Mouse (Mus musculus): ENCODE measurements around the gene Lurap1. TPM values are rescaled to one million over a fixed set of nuclear protein-coding genes. Genes with fewer than 3 reads are reported as not detected.

The Lurap1 gene
- total RNA-seq, 1 experiment, result 0.49 TPM

DNA sequence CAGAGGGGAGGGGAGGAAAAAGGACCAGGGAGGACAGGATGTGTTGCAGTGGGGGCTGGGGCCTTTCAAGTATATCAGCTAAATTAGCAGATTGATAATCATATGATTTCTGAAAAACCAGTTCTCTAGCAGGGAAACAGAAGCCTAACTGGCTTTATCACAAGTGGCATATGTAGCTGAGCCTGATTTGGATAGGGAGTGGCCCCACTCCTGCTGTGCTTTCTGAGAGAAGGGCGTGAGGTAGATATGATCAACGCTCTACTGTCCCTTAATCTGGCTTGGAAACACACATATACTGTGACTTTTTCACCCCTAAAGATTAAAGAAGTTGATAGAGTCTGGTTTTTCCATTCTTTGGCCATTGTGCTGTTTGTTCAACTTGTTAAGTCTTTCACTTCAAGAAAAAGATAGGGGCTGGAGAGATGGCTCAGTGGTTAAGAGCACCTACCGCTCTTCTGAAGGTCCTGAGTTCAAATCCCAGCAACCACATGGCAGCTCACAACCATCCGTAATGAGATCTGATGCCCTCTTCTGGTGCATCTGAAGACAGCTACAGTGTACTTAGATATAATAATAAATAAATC, 25.2 kb downstream of the Lurap1 start:
- Histone ChIP-seq H3K4me1 (ENCODE audit: control insufficient read depth in 2 of 2, insufficient read depth in 2 of 2, low read length in 2 of 2, poor library complexity in 1 of 2) (peaks cover 0 to 2% of the 10 kb centered on the region in 2 experiments; a peak in 2 of 4 replicates), H3K4me3 (ENCODE audit: insufficient read depth in 1 of 2, low read depth in 1 of 2, low read length in 2 of 2, poor library complexity in 1 of 2, severe bottlenecking in 1 of 2) (no peak overlapping the region), H3K36me3 (ENCODE audit: control insufficient read depth, insufficient read depth, low read length, poor library complexity, severe bottlenecking) (no peaks in the 10 kb centered on the region), H3K9ac (ENCODE audit: insufficient read depth, low read depth, low read length, poor library complexity, severe bottlenecking) (no peak overlapping the region), H3K27ac (ENCODE audit: insufficient read depth, low read depth, low read length, poor library complexity, severe bottlenecking) (no peak overlapping the region), H3K9me3 (ENCODE audit: control insufficient read depth, insufficient read depth, low read depth, low read length) (no peaks in the 10 kb centered on the region)
- in situ Hi-C loops (cut with MboI; ENCODE audit: low sequenced_read_pairs in 2 of 2, unreplicated experiment in 2 of 2), result no loop called here
- DNase-seq (ENCODE audit: low read depth, low spot score), result no peak
- TF ChIP-seq CHD2 (IDR thresholded peaks at IDR 0.05; ENCODE audit: low read depth, low read length) (no peak), HCFC1 (IDR thresholded peaks at IDR 0.05; ENCODE audit: borderline replicate concordance, insufficient read depth, low read length) (no peak), ZNF384 (IDR thresholded peaks at IDR 0.05; ENCODE audit: low read depth, low read length) (no peak), ZC3H11A (IDR thresholded peaks at IDR 0.05; ENCODE audit: borderline replicate concordance, low read depth, low read length) (no peak), MAFK (IDR thresholded peaks at IDR 0.05; ENCODE audit: insufficient read depth, low read depth, low read length) (no peak)

DNA sequence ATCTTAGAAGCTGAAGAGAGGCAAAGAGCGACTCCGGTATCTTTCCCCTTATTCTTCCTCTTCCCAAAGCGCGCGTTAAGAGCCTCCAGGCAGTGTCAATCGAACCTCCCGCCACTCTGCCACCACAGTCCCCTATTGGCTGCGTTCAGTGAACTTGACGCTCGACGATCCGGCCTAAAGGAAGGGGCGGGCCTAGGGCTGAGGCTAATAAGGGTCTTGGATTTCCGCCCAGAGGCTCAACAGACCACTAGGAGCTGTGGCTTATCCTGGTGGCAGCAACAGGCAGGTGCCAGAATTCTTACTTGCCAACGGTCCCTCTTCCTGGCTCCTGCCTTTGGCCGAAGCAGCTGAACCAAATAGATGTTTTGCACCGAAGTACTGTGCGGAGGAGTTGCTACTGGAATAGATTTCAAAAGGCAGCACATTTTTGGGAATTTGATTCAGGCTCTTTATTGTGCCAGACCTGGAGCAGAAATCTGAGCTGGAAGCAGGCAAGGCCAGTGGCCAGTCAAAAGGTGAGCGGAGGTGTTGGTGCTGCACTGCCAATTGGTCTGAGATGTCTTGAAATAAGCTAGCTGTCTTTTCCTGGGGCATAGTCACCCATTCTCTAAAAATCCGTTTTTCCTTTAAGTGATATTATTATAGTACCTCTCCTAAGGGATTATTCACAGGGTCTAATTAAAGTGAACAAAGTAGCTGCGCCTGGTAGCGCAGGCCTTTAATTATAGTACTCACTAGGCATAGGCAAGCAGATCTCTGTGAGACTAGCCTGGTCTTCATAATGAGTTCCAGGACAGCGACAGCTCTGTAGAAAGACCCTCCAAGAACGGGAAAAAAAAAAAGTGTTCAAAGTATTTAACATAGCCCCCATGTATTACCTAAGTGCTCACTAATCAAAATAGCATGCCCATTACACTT, 27.3 kb downstream of the Lurap1 start, which contains the start of the genes Rad54l and Pomgnt1:
Gene Rad54l, minus strand, starts transcription at position 89 of the 918 bp plus-strand sequence.
Gene Pomgnt1, plus strand, starts transcription at position 239 of the 918 bp plus-strand sequence.
- peak; percentile 95 for DNase-seq (ENCODE audit: low read depth, low spot score)
- H3K27ac ChIP-seq (ENCODE audit: insufficient read depth, low read depth, low read length, poor library complexity, severe bottlenecking), result no peak within 1 kb of the TSS; the same call in 1 of the 2 replicates
- H3K4me1 ChIP-seq (ENCODE audit: control insufficient read depth in 2 of 2, insufficient read depth in 2 of 2, low read length in 2 of 2, poor library complexity in 1 of 2), result peaks cover 0 to 2% of the 10 kb centered on the region in 2 experiments; a peak in 2 of 4 replicates
- no peaks in the 10 kb centered on the region for H3K9me3 ChIP-seq (ENCODE audit: control insufficient read depth, insufficient read depth, low read depth, low read length)
- peaks cover 8% of the 10 kb centered on the region; the same call in 1 of the 2 replicates for H3K36me3 ChIP-seq (ENCODE audit: control insufficient read depth, insufficient read depth, low read length, poor library complexity, severe bottlenecking)
- H3K9ac ChIP-seq (ENCODE audit: insufficient read depth, low read depth, low read length, poor library complexity, severe bottlenecking), result peak within 1 kb of the TSS; percentile 93
- H3K4me3 ChIP-seq (ENCODE audit: insufficient read depth in 1 of 2, low read depth in 1 of 2, low read length in 2 of 2, poor library complexity in 1 of 2, severe bottlenecking in 1 of 2), result peak within 1 kb of the TSS; percentile 95
- in situ Hi-C loops (cut with MboI; ENCODE audit: low sequenced_read_pairs in 2 of 2, unreplicated experiment in 2 of 2), result no loop called here
- peak; percentile 75; the same call in 1 of the 2 replicates for TF ChIP-seq HCFC1 (IDR thresholded peaks at IDR 0.05; ENCODE audit: borderline replicate concordance, insufficient read depth, low read length)
- TF ChIP-seq CHD2 (IDR thresholded peaks at IDR 0.05; ENCODE audit: low read depth, low read length), result peak; percentile 80
- TF ChIP-seq ZNF384 (IDR thresholded peaks at IDR 0.05; ENCODE audit: low read depth, low read length), result no peak

DNA sequence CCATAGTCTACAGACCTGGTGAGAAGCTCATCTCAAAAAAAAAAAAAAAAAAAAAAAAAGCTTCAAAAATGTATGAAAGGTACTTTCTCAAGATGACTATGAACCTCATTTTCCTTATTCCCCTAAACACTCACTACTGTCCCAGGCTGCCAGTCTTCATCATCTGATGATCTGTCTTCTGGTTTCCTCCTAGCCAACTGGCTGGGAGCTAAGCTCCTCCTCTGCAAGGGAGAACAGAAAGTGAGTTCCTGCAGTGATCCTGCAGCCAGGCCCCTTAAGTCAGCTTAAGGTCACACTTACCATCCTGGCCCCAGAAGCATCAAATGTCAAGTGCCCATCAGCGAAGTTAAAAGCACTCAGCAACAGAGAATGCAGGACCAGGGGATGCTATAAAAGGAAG, 28.4 kb downstream of the Lurap1 start:
- Histone ChIP-seq H3K27ac (ENCODE audit: insufficient read depth, low read depth, low read length, poor library complexity, severe bottlenecking) (no peak overlapping the region), H3K4me1 (ENCODE audit: control insufficient read depth in 2 of 2, insufficient read depth in 2 of 2, low read length in 2 of 2, poor library complexity in 1 of 2) (peaks cover 0 to under 1% of the 10 kb centered on the region in 2 experiments; a peak in 2 of 4 replicates), H3K4me3 (ENCODE audit: insufficient read depth in 1 of 2, low read depth in 1 of 2, low read length in 2 of 2, poor library complexity in 1 of 2, severe bottlenecking in 1 of 2) (peak overlapping the region; percentile 95), H3K36me3 (ENCODE audit: control insufficient read depth, insufficient read depth, low read length, poor library complexity, severe bottlenecking) (peaks cover 13% of the 10 kb centered on the region), H3K9me3 (ENCODE audit: control insufficient read depth, insufficient read depth, low read depth, low read length) (no peaks in the 10 kb centered on the region), H3K9ac (ENCODE audit: insufficient read depth, low read depth, low read length, poor library complexity, severe bottlenecking) (peak overlapping the region; percentile 93)
- no peak for DNase-seq (ENCODE audit: low read depth, low spot score)
- in situ Hi-C loops (cut with MboI; ENCODE audit: low sequenced_read_pairs in 2 of 2, unreplicated experiment in 2 of 2), result no loop called here
- TF ChIP-seq ZNF384 (IDR thresholded peaks at IDR 0.05; ENCODE audit: low read depth, low read length) (peak; percentile 58), CHD2 (IDR thresholded peaks at IDR 0.05; ENCODE audit: low read depth, low read length) (no peak), ZC3H11A (IDR thresholded peaks at IDR 0.05; ENCODE audit: borderline replicate concordance, low read depth, low read length) (no peak), HCFC1 (IDR thresholded peaks at IDR 0.05; ENCODE audit: borderline replicate concordance, insufficient read depth, low read length) (no peak), MAFK (IDR thresholded peaks at IDR 0.05; ENCODE audit: insufficient read depth, low read depth, low read length) (no peak)

DNA sequence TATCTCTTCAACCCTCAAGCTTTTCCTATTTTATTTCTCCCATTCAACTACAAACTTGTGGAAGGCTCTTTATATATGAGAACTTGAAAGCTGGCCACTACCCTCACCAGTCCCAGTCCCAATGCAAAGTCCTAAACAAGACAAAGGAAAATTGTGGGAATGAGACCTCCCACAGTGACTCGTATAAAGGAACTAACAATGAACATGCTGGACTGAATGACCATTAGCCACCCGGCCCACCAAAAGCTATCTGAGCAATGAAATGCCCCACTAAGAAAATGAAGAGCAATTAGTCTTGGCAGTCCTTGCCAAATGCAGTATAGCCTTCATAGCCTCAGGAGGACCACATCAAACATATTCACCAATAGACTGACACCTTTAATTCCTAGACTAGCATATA, 39.7 kb downstream of the Lurap1 start:
- Histone ChIP-seq H3K36me3 (ENCODE audit: control insufficient read depth, insufficient read depth, low read length, poor library complexity, severe bottlenecking) (peaks cover 16% of the 10 kb centered on the region), H3K9me3 (ENCODE audit: control insufficient read depth, insufficient read depth, low read depth, low read length) (no peaks in the 10 kb centered on the region), H3K27ac (ENCODE audit: insufficient read depth, low read depth, low read length, poor library complexity, severe bottlenecking) (no peak overlapping the region), H3K4me1 (ENCODE audit: control insufficient read depth in 2 of 2, insufficient read depth in 2 of 2, low read length in 2 of 2, poor library complexity in 1 of 2) (no peaks in the 10 kb centered on the region), H3K4me3 (ENCODE audit: insufficient read depth in 1 of 2, low read depth in 1 of 2, low read length in 2 of 2, poor library complexity in 1 of 2, severe bottlenecking in 1 of 2) (no peak overlapping the region), H3K9ac (ENCODE audit: insufficient read depth, low read depth, low read length, poor library complexity, severe bottlenecking) (no peak overlapping the region)
- DNase-seq (ENCODE audit: low read depth, low spot score), result no peak
- in situ Hi-C loops (cut with MboI; ENCODE audit: low sequenced_read_pairs in 2 of 2, unreplicated experiment in 2 of 2), result no loop called here
- TF ChIP-seq MAFK (IDR thresholded peaks at IDR 0.05; ENCODE audit: insufficient read depth, low read depth, low read length) (no peak), ZC3H11A (IDR thresholded peaks at IDR 0.05; ENCODE audit: borderline replicate concordance, low read depth, low read length) (no peak), HCFC1 (IDR thresholded peaks at IDR 0.05; ENCODE audit: borderline replicate concordance, insufficient read depth, low read length) (no peak), CHD2 (IDR thresholded peaks at IDR 0.05; ENCODE audit: low read depth, low read length) (no peak), ZNF384 (IDR thresholded peaks at IDR 0.05; ENCODE audit: low read depth, low read length) (no peak)
